Mouse (Mus musculus) hindbrain, embryonic 15.5 days (tissue): Measurements from ENCODE around the gene Dtd1. TPM values are rescaled to one million over a fixed set of nuclear protein-coding genes. Genes with fewer than 3 reads are reported as not detected.
A peak's percentile ranks its signal among the peaks of the same experiment; 100 is the strongest.
"Not testable (repeated sequence)": the region's sequence is repeated elsewhere in the genome, so short reads cannot be mapped to it uniquely, and the experiment has no call there.

Source experiments
- ATAC-seq: fragments of 200-750 bp; cut with Nextera tagmentation; 2 replicates; pipeline ENCODE4 v1.8.0; 2017; ENCODE audit warnings: low read depth, moderate number of reproducible peaks, moderate TSS enrichment; ENCODE audit not compliant: low FRiP score
- H3K27ac ChIP-seq: fragments of 300-500 bp; sonication (generic); replicated peaks from 2 replicates; pipeline ENCODE4 v1.5.1; 2015; ENCODE audit warnings: mild to moderate bottlenecking, inconsistent platforms
- H3K27me3 ChIP-seq: fragments of 300-500 bp; sonication (generic); 2 replicates; pipeline ENCODE4 v1.6.1; 2015; ENCODE audit warnings: control low read depth, inconsistent platforms
- H3K36me3 ChIP-seq: fragments of 300-500 bp; sonication (generic); 2 replicates; pipeline ENCODE4 v1.6.1; 2015; ENCODE audit warnings: control low read depth, inconsistent platforms
- H3K4me1 ChIP-seq: fragments of 300-500 bp; sonication (generic); replicated peaks from 2 replicates; pipeline ENCODE4 v1.6.1; 2015; ENCODE audit warnings: control low read depth, inconsistent platforms
- H3K4me2 ChIP-seq: fragments of 300-500 bp; sonication (generic); 2 replicates; pipeline ENCODE4 v1.6.1; 2015; ENCODE audit warnings: moderate library complexity, mild to moderate bottlenecking, inconsistent platforms
- H3K4me3 ChIP-seq: fragments of 300-500 bp; sonication (generic); 2 replicates; pipeline ENCODE4 v1.5.1; 2015; ENCODE audit warnings: mild to moderate bottlenecking, inconsistent platforms
- H3K9ac ChIP-seq: fragments of 300-500 bp; sonication (generic); 2 replicates; pipeline ENCODE4 v1.6.1; 2015; ENCODE audit warnings: inconsistent platforms
- H3K9me3 ChIP-seq: fragments of 300-500 bp; sonication (generic); 2 replicates; pipeline ENCODE4 v1.6.1; 2016; ENCODE audit warnings: control low read depth, inconsistent platforms
- WGBS: fragments of 180-500 bp; shearing (Covaris S2); methylation state at CpG from one replicate; pipeline ENCODE4 v1.1.7; 2015; 5-methylcytosine and 5-hydroxymethylcytosine counted together
- polyA plus RNA-seq: library from polyadenylated mRNA; unstranded; fragments of >200 nt; fragmentation: Nextera tagmentation; extraction: Ambion mirVana; gene quantifications from 2 replicates; pipeline ENCODE4 v1.2.1, GENCODE M21; 2015

Dtd1 gene
- 124 TPM in 2 replicates for polyA plus RNA-seq

- peaks cover 8% of the 10 kb centered on the region for H3K4me1 ChIP-seq
- H3K36me3 ChIP-seq: peaks cover 7% of the 10 kb centered on the region; the same call in 1 of the 2 replicates
- H3K27me3 ChIP-seq: no peaks in the 10 kb centered on the region
- ATAC-seq: peak; percentile 93
- no peaks in the 10 kb centered on the region for H3K9me3 ChIP-seq
- 2% methylated on average over 50 of the region's 50 CpGs for WGBS
- peak within 1 kb of the TSS; percentile 90 for H3K9ac ChIP-seq
- H3K27ac ChIP-seq: peak within 1 kb of the TSS; percentile 89
- H3K4me2 ChIP-seq: peak within 1 kb of the TSS; percentile 73
- H3K4me3 ChIP-seq: peak within 1 kb of the TSS; percentile 81
These were observed at the start of gene Dtd1 for GRCm38 (mm10) chr2:144599831-144600687. TSS of gene Dtd1 (plus strand) at chr2:144599897.

- Histone ChIP-seq H3K4me1 (peaks cover 13% of the 10 kb centered on the region), H3K4me3 (peak within 1 kb of the TSS; percentile 87), H3K4me2 (peak within 1 kb of the TSS; percentile 55), H3K9me3 (no peaks in the 10 kb centered on the region), H3K36me3 (peaks cover 12% of the 10 kb centered on the region), H3K27me3 (no peaks in the 10 kb centered on the region), H3K27ac (peak within 1 kb of the TSS; percentile 89), H3K9ac (peak within 1 kb of the TSS; percentile 94)
- WGBS: 0% methylated on average over 17 of the region's 17 CpGs
- peak; percentile 98 for ATAC-seq
These were observed 49.2 kb upstream of the Dtd1 start, which contains the start of gene Rbbp9 for GRCm38 (mm10) chr2:144550529-144550928. TSS of gene Rbbp9 (minus strand) at chr2:144550869.

- Histone ChIP-seq H3K36me3 (no peaks in the 10 kb centered on the region), H3K4me3 (no peak overlapping the region), H3K4me1 (peaks cover 21% of the 10 kb centered on the region), H3K9ac (no peak overlapping the region), H3K27ac (no peak overlapping the region), H3K4me2 (no peak overlapping the region), H3K9me3 (no peaks in the 10 kb centered on the region), H3K27me3 (no peaks in the 10 kb centered on the region)
- WGBS: 93% methylated on average over 3 of the region's 3 CpGs
- no peak for ATAC-seq
These were observed 45.8 kb upstream of the Dtd1 start for GRCm38 (mm10) chr2:144553905-144554304.

GRCm38 (mm10) chr2:144555286-144555819 lies 44.3 kb upstream of the Dtd1 start:
- Histone ChIP-seq H3K4me2 (peak overlapping the region; percentile 79), H3K4me3 (peak overlapping the region; percentile 71), H3K9ac (peak overlapping the region; percentile 54), H3K36me3 (peaks cover 9% of the 10 kb centered on the region; the same call in 1 of the 2 replicates), H3K9me3 (no peaks in the 10 kb centered on the region), H3K27me3 (no peaks in the 10 kb centered on the region), H3K4me1 (peaks cover 14% of the 10 kb centered on the region), H3K27ac (peak overlapping the region; percentile 86)
- no peak for ATAC-seq
- WGBS: 3% methylated on average over 14 of the region's 14 CpGs

- Histone ChIP-seq H3K9ac (peak within 1 kb of the TSS; percentile 63), H3K27ac (peak within 1 kb of the TSS; percentile 86), H3K4me3 (peak within 1 kb of the TSS; percentile 71), H3K4me2 (peak within 1 kb of the TSS; percentile 79), H3K36me3 (peaks cover 9% of the 10 kb centered on the region; the same call in 1 of the 2 replicates), H3K27me3 (no peaks in the 10 kb centered on the region), H3K9me3 (no peaks in the 10 kb centered on the region), H3K4me1 (peaks cover 14% of the 10 kb centered on the region)
- under 1% methylated on average over 44 of the region's 44 CpGs for WGBS
- ATAC-seq: peak; percentile 98
These were observed 43.7 kb upstream of the Dtd1 start, which contains the start of gene Sec23b for GRCm38 (mm10) chr2:144555820-144556552. TSS of gene Sec23b (plus strand) at chr2:144556229.

GRCm38 (mm10) chr2:144588723-144589122 lies 11.0 kb upstream of the Dtd1 start:
- Histone ChIP-seq H3K4me3 (no peak overlapping the region), H3K27ac (no peak overlapping the region), H3K9ac (no peak overlapping the region), H3K27me3 (no peaks in the 10 kb centered on the region), H3K4me2 (no peak overlapping the region), H3K36me3 (peaks cover 48% of the 10 kb centered on the region), H3K9me3 (no peaks in the 10 kb centered on the region), H3K4me1 (no peaks in the 10 kb centered on the region)
- 84% methylated on average over 4 of the region's 4 CpGs for WGBS
- ATAC-seq: no peak

GRCm38 (mm10) chr2:144593036-144593435 lies 6.7 kb upstream of the Dtd1 start:
- H3K9ac ChIP-seq, H3K27me3 ChIP-seq, H3K4me2 ChIP-seq, H3K9me3 ChIP-seq, H3K27ac ChIP-seq, H3K4me1 ChIP-seq, H3K4me3 ChIP-seq, ATAC-seq: not testable (repeated sequence)
- 67% methylated on average over 8 of the region's 8 CpGs for WGBS
- peaks cover 12% of the 10 kb centered on the region for H3K36me3 ChIP-seq

- Histone ChIP-seq H3K27me3 (no peaks in the 10 kb centered on the region), H3K4me2 (peak within 1 kb of the TSS; percentile 63), H3K36me3 (peaks cover 2% of the 10 kb centered on the region; the same call in 1 of the 2 replicates), H3K4me3 (peak within 1 kb of the TSS; percentile 49), H3K9me3 (no peaks in the 10 kb centered on the region), H3K9ac (peak within 1 kb of the TSS; percentile 43), H3K27ac (peak within 1 kb of the TSS; percentile 30; the same call in 1 of the 2 replicates), H3K4me1 (peaks cover 7% of the 10 kb centered on the region)
- peak; percentile 97 for ATAC-seq
- 2% methylated on average over 31 of the region's 31 CpGs for WGBS
These were observed 5.6 kb upstream of the Dtd1 start, which contains the start of gene Smim26 for GRCm38 (mm10) chr2:144593951-144594651. TSS of gene Smim26 (plus strand) at chr2:144594054.

- Histone ChIP-seq H3K9ac (no peak overlapping the region), H3K4me1 (peaks cover 15% of the 10 kb centered on the region), H3K27me3 (no peaks in the 10 kb centered on the region), H3K27ac (no peak overlapping the region), H3K9me3 (no peaks in the 10 kb centered on the region), H3K36me3 (no peaks in the 10 kb centered on the region), H3K4me2 (no peak overlapping the region), H3K4me3 (no peak overlapping the region)
- ATAC-seq: no peak
- 83% methylated on average over 2 of the region's 2 CpGs for WGBS
These were observed 1.7 kb upstream of the Dtd1 start for GRCm38 (mm10) chr2:144598006-144598405.

- no peaks in the 10 kb centered on the region for H3K27me3 ChIP-seq
- no peak overlapping the region for H3K4me2 ChIP-seq
- peaks cover 8% of the 10 kb centered on the region for H3K4me1 ChIP-seq
- 91% methylated on average over 1 of the region's 1 CpGs for WGBS
- H3K9ac ChIP-seq: no peak overlapping the region
- ATAC-seq: no peak
- H3K27ac ChIP-seq: no peak overlapping the region
- no peaks in the 10 kb centered on the region for H3K9me3 ChIP-seq
- no peak overlapping the region for H3K4me3 ChIP-seq
- peaks cover 20% of the 10 kb centered on the region for H3K36me3 ChIP-seq
These were observed 1.9 kb downstream of the Dtd1 start for GRCm38 (mm10) chr2:144601576-144601975.

- WGBS: 96% methylated on average over 6 of the region's 6 CpGs
- Histone ChIP-seq H3K9ac (no peak overlapping the region), H3K27ac (no peak overlapping the region), H3K4me2 (no peak overlapping the region), H3K4me1 (no peaks in the 10 kb centered on the region), H3K27me3 (no peaks in the 10 kb centered on the region), H3K9me3 (no peaks in the 10 kb centered on the region; the same call in 1 of the 2 replicates), H3K36me3 (peaks cover 4% of the 10 kb centered on the region; the same call in 1 of the 2 replicates), H3K4me3 (no peak overlapping the region)
- ATAC-seq: no peak
These were observed 14.3 kb downstream of the Dtd1 start for GRCm38 (mm10) chr2:144613956-144614355.
